Mouse (Mus musculus) right cerebral cortex, postnatal 36 days (tissue): Measurements from ENCODE around the gene Ctsk.
"Not testable (repeated sequence)": the region's sequence is repeated elsewhere in the genome, so short reads cannot be mapped to it uniquely, and the experiment has no call there.

ENCODE experiments used
- DNase-seq, 2 experiments: peaks; one replicate each; pipeline ENCODE4 v3.0.0; 2022; ENCODE audit warnings: low spot score in 2 of 2, mixed read lengths in 1 of 2

The Ctsk gene

DNA sequence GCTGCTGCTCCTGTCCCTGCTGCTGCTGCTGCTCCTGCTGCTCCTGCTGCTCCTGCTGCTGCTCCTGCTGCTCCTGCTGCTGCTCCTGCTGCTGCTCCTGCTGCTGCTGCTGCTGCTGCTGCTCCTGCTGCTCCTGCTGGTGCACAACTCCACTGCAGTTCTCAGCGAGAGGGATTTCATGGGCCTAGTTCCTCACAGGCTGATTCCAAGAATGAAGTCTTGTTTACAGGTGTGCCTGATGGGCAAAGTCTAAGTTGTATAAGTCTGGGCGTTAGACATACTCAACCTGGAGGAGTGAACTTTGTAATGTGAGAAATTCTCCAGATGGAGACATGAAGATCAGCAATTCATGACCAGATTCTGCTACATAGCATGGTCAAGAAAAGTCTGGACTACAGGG is 25.6 kb downstream of the Ctsk start:
- no peak for DNase-seq

DNA sequence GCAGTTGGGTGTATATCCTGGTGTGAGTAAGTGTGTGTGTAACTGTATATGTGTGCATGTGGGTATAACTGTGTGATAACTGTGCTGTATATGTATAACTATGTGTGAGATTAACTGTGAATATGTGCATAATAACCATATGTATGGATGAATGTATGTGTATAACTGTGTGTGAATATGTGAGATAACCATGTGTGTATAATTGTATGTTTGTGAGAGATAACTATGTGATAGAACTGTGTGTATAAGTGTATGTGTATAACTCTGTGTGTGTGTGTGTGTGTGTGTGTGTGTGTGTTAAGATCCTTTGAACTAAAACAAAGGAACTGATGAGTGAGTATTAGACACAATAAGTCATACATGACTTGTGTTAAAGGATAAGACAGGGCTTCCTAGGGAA is 27.1 kb downstream of the Ctsk start:
- no peak for DNase-seq

DNA sequence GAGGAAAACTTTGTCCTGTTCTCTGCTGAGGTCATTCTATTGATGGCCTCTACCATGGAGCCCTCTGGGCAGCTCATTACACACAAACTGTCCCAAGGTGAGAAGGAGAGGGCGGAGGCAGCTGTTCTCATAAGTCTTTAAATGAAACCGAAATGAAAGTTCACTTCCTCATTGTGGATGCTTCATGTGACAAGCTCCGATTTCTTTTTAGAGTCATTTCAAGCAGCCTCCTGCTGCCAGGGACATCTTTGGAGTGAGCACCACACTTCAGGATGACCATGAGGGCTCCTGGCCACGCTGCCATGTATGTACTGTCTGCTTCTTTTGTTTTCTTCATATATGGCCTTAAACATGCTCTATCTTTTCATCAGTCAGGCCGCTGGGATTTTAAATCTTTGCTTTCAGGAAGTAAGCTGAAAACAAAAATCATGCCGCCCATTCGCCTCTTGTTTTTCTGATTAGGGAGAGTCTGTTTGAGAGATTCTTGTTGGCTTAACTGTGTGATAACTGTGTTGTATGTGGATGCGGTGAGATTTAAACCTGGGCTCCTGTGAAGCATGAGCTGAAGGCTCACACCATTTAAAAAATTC is 27.7 kb downstream of the Ctsk start, which contains the start of gene Ctss:
TSS of gene Ctss (plus strand) at position 165 of the 590 bp plus-strand sequence.
- DNase-seq = no peak

DNA sequence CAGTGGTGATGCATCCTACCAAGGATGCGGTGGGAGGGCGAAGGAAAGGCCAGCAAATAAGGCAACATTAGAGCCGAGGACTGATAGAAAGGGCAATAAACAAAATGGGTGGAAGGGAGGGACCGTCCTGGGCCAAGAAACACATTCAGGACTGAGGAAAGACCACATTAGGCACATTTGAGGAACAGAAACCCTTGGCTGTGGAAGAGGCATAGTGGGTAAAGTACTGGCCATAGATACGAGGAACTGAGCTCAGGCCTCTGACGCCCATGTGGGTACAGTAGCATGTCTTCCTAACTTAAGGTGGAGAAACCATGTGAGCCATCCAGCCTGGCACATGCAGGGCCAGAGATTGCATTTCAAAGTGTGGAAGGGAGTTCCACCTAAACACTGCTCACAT is 30.8 kb downstream of the Ctsk start:
- DNase-seq = no peak

DNA sequence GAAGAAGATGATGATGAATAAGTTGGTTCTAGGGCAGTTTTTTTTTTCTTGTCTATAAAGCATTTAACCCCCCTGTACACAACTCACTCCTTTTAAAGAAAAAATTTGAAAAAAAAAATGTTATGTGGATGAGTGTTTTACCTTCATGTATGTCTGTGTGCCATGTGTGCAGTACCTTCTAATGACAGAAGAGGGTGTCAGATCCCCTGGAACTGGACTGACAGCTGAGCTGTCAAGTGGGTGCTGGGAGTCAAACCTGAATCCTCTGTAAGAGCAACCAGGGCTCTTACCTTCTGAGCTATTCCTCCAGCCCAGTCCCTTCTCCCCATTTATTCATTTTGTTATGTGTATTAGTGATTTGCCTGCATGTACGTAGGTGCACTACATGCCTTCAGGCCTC is 32.0 kb downstream of the Ctsk start:
- no peak for DNase-seq

DNA sequence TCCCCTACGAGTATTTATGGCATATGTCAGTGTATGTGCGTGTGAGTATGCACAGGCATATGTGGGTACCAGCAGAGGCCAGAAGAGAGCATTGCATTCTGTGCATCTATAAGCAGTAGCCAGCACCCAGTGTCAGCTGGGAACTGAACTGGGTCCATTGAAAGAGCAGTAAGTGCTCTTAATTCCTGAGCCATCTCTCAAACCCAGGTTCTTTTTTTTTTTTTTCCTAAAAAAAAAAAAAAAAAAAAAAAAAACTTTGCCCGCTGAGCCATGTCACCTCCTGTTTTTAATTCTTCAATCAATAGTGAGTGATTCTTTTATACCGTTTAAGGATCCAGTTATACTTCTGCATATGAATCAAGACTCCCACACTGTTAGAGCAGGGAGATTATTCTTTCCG is 34.3 kb downstream of the Ctsk start:
- DNase-seq = no peak

DNA sequence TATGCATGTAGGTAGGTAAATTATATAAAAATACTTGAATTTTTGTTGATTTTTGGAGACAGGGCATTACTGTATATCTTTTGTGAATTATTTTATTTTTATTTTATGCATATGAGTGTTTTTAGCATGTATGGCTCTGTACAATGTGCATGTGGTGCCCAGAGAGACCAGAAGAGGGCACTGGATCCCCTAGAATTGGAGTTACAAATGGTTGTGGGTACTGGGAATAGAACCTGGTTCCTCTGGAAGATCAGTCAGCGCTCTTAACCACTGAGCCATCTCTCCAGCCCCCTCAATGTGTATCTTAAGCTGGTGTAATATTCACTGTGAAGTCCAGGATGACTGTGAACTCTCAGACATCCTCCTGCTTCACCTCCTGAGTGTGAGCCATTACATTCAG is 35.9 kb downstream of the Ctsk start:
- no peak for DNase-seq

DNA sequence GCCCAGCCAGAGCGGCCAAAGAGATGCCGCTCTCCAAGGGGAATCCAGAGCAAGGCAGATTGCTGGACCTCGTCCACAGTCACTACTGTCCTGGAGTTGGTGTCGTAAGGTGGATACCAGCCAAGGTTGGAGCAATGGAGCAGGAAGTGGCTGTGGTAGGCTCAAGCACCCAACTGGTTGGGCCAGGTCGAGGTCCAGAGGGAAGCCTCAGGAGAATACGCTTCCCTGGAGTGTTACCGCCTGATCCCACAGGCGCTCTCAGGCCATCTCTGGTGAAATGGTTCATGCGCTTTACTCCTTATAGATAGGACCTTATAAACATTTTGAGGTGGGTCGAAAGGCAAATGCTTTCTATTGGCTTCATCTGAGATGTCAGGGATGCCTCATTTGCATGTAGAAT is 39.9 kb downstream of the Ctsk start:
- DNase-seq = no peak

DNA sequence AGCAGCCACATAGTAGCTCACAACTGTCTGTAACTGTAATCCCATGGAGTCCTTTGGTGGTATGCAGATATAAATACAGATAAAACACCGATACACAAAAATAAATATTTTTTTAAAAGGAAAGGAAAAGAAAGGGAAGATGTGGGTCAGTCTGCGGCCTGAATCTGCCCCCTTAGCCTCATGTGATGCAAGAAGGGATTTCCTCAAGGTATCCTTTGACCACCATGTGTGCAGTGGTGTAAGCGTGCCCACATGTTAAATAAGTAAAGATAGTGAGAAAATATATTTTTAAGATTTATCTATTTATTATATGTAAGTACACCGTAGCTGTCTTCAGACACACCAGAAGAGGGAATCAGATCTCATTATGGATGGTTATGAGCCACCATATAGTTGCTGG is 40.8 kb downstream of the Ctsk start:
- no peak for DNase-seq

DNA sequence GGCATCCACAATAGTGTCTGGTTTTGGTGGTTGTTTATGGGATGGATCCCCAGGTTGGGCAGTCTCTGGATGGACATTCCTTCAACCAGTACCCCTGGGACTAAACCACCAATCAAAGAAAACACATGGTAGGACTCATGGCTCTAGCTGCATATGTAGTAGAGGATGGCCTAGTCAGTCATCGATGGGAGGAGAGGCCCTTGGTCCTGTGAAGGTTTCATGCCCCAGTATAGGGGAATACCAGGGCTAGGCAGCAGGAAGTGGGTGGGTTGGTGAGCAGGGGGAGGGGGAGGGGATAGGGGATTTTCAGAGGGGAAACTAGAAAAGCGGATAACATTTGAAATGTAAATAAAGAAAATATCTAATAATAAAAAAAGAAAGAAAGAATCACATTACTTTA is 42.1 kb downstream of the Ctsk start:
- not testable (repeated sequence) for DNase-seq

DNA sequence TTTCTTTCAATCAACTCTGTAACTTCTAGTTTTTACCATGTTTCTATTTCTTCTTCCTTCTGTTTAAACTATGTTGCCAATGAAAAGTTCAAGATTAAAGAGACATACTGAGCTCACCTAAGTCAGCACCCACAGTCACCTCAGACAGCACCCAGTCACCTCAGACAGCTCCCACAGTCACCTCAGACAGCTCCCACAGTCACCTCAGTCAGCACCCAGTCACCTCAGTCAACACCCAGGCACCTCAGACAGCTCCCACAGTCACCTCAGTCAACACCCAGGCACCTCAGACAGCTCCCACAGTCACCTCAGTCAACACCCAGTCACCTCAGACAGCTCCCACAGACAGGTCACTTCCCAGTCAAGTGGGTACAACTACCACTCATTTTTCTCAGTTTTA is 43.1 kb downstream of the Ctsk start:
- no peak for DNase-seq

DNA sequence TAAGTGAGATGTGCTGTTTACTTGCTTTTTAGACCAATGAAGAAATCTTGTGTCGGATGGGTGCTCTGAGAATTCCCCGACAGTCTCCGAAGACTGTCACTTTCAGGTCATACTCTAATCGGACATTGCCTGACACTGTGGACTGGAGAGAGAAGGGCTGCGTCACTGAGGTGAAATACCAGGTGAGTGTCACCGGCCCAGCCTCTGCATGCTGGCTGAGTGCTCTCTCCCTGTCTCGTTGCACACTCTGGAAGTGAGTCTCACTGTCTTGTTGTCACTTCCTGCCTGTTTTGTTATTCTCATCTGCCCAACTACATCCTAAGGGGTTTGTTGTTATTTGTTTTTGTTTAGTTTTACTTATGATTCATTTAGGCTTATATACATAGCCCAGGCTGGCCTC is 43.9 kb downstream of the Ctsk start:
- no peak for DNase-seq

DNA sequence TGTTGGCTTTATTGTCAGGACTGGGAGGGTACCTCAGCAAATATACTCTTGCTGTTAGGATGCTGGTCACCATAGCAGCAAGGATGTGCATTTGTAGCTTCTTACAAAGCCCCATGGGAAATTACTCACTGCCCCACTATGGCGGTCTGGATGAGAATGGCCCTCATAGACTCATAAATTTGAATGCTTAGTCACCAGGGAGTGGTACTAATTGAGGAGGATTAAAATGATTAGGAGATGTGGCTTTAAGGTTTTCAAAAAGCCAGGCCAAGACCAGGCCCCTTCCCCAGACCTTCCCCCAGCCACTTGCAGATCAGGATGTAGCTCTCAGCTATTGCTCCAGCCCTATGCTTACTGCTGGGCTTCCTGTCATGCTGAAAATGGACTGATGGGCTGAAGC is 51.1 kb downstream of the Ctsk start:
- DNase-seq = no peak

DNA sequence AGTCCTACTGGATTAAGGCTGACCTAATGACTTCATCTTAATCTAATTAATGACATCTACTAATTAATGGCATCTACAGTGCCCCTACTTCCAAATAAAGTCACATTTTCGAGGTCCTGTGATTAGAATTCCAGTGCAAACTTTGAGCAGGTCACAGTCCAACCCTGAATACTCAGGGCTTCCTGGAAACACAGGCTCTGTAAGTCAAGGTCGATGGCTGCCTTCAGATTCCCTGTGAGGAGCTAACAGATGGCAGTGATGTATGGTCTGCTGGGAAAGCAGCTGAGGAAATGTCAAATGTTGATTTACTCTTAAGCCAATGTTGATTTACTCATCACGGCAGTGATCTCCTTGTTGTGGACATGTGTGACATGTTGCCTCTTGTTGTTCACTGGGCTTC is 54.9 kb downstream of the Ctsk start:
- no peak for DNase-seq
